Mouse (Mus musculus) spleen, adult 2 months (tissue): ENCODE measurements around the gene Lect2.

Experiments used
- CTCF ChIP-seq: fragments of 200-500 bp; IDR thresholded peaks from 2 replicates; pipeline ENCODE4 v1.5.1; 2011; ENCODE audit warnings: mild to moderate bottlenecking, inconsistent platforms; ENCODE audit not compliant: insufficient read depth, insufficient read length, insufficient replicate concordance; ENCODE audit errors: extremely low read depth
- POLR2A ChIP-seq: fragments of 200-500 bp; IDR thresholded peaks from 2 replicates; pipeline ENCODE4 v1.6.1; 2011; ENCODE audit warnings: low read depth, low read length, inconsistent platforms

DNA sequence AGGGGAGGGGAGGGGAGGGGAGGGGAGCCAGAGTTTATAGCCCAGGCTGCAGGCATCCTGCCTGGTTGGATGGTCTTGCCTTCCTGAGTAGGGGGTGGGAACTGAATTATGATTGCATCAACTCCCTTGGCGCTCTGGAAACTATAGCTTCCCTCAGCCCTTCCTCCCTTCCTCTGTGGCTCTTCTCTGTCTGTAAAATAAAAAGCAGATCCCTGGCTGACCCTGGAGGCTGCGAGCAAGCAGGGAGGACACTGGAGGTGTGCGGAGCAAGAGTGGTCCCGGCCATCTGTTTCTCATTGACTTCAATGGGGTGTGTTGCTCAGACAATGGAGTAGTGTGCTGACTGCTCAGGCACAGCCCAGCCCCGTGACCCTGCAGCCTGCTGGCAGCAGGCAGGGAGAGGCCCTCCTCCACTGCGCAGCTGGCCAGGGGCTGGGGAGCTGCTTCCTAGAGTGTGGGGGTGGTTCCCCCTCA lies 33.7 kb upstream of the Lect2 start:
- no peak for TF ChIP-seq POLR2A
- TF ChIP-seq CTCF: no peak
